Mouse (Mus musculus) hindbrain, postnatal 0 days (tissue): Measurements from ENCODE around the gene Ccdc63. TPM values are rescaled to one million over a fixed set of nuclear protein-coding genes. Genes with fewer than 3 reads are reported as not detected.

ENCODE experiments used
- ATAC-seq: fragments of 200-750 bp; cut with Nextera tagmentation; 2 replicates; pipeline ENCODE4 v1.8.0; 2017; ENCODE audit warnings: mild to moderate bottlenecking, moderate TSS enrichment, moderate library complexity
- DNase-seq: peaks from one replicate; pipeline ENCODE4 v3.0.0-alpha.2; 2015; ENCODE audit warnings: low spot score
- H3K27ac ChIP-seq: fragments of 300-500 bp; sonication (generic); 2 replicates; pipeline ENCODE4 v1.5.1; 2014; ENCODE audit warnings: mild to moderate bottlenecking
- H3K27me3 ChIP-seq: fragments of 300-500 bp; sonication (generic); 2 replicates; pipeline ENCODE4 v1.6.1; 2014; ENCODE audit warnings: low read length, mixed read lengths; ENCODE audit not compliant: insufficient read depth
- H3K36me3 ChIP-seq: fragments of 300-500 bp; sonication (generic); 2 replicates; pipeline ENCODE4 v1.6.1; 2014; ENCODE audit warnings: low read length, mixed read lengths; ENCODE audit not compliant: insufficient read depth
- H3K4me1 ChIP-seq: fragments of 300-500 bp; sonication (generic); 2 replicates; pipeline ENCODE4 v1.6.1; 2014; ENCODE audit warnings: antibody characterized with exemption, low read length, mixed read lengths; ENCODE audit not compliant: insufficient read depth
- H3K4me2 ChIP-seq: fragments of 300-500 bp; sonication (generic); 2 replicates; pipeline ENCODE4 v1.6.1; 2014; ENCODE audit warnings: low read depth, mild to moderate bottlenecking, low read length, moderate library complexity, mixed read lengths
- H3K4me3 ChIP-seq: fragments of 300-500 bp; sonication (generic); 2 replicates; pipeline ENCODE4 v1.5.1; 2014; ENCODE audit warnings: low read length
- H3K9ac ChIP-seq: fragments of 300-500 bp; sonication (generic); replicated peaks from 2 replicates; pipeline ENCODE4 v1.6.1; 2014; ENCODE audit warnings: mild to moderate bottlenecking, low read length, moderate library complexity, mixed read lengths
- H3K9me3 ChIP-seq: fragments of 300-500 bp; sonication (generic); 2 replicates; pipeline ENCODE4 v1.6.1; 2016; ENCODE audit warnings: low read length, mixed read lengths
- CTCF ChIP-seq: IDR thresholded peaks from 2 replicates; pipeline ENCODE4 v1.5.1; 2016; ENCODE audit warnings: antibody characterized with exemption, control low read depth, low read depth
- WGBS: fragments of 180-500 bp; shearing (Covaris S2); extraction: QIAGEN DNeasy Blood & Tissue Kit; methylation state at CpG from one replicate; pipeline ENCODE4 v1.1.7; 2014; 5-methylcytosine and 5-hydroxymethylcytosine counted together
- polyA plus RNA-seq: library from polyadenylated mRNA; unstranded; fragments of >200 nt; fragmentation: Nextera tagmentation; extraction: Ambion mirVana; gene quantifications from 2 replicates; pipeline ENCODE4 v1.2.1, GENCODE M21; 2015
- total RNA-seq: library from RNA; depleted of rRNA; stranded (reverse); fragments of >200 nt; gene quantifications from 2 replicates; pipeline ENCODE4 v1.2.3, GENCODE M21; 2014; rRNA removed

Ccdc63 gene
- total and polyA plus RNA-seq, 2 experiments from 2014 or later = 0.16 TPM; not detected in 1

DNA sequence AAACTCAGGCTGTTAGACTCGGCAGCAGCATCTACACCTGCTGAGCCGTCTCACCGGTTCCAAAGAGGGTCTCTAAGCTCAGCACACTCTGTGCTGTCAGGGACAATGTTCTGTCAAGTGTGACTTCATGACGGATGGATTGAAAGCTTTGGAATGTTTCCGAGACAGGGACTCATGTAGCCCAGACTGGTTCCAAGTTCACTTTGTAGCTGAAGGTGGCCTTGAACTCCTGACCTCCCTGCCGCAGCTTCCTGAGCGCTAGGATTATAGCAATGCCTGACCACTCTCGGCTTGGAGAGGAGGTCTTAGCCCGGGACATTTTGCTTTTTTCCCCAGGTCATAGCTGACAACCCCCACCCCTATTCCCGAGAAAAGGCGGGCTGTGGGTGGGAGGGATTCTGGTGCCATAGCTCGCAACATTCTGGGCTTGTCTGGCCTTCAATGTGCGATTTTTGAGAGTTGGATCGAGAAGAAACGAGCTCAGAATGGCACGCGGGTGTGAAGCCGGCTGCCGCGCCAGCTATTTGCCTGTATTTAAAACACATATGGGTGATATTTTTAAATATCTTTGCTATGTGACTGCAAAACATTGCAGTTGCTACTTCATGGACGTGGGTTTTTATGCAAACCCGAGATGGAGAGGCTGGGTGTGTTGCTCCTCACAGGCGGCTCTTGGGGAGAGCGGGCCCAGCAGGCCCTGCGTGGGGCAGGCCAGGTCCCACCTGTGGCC, 77.3 kb downstream of the Ccdc63 start:
- H3K4me3 ChIP-seq = no peak overlapping the region
- no peak overlapping the region for H3K9ac ChIP-seq
- ATAC-seq (no peak), DNase-seq (no peak)
- WGBS = 71% methylated on average over 25 of the region's 25 CpGs
- H3K9me3 ChIP-seq = no peaks in the 10 kb centered on the region
- H3K4me1 ChIP-seq = no peaks in the 10 kb centered on the region
- TF ChIP-seq CTCF = no peak
- H3K27me3 ChIP-seq = no peaks in the 10 kb centered on the region
- no peaks in the 10 kb centered on the region for H3K36me3 ChIP-seq
- no peak overlapping the region for H3K4me2 ChIP-seq
- no peak overlapping the region for H3K27ac ChIP-seq

DNA sequence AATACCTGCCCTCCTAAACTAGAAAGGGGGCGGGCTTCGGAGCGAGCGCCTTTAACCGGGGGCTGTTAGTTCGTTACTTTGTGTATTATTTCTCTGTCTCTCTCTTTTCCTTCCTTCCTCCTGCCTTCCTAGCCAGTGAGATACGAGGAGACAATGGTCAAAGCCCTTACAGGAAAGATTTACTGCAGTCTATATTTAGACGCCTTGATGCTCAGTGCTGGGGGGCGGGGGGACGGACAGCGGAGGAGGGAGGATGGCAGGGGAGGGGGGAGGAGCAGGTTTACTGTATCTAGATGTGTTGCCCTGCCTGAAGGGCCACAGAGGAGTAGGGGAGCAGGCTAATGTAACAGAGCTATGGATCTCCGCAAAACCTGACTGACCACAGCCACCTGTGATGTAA, 78.1 kb downstream of the Ccdc63 start:
- Histone ChIP-seq H3K4me1 (no peaks in the 10 kb centered on the region), H3K4me3 (no peak overlapping the region), H3K27ac (no peak overlapping the region), H3K4me2 (peak overlapping the region; percentile 16; the same call in 1 of the 2 replicates), H3K9ac (no peak overlapping the region), H3K36me3 (no peaks in the 10 kb centered on the region), H3K9me3 (no peaks in the 10 kb centered on the region), H3K27me3 (no peaks in the 10 kb centered on the region)
- 0 out of 2 replicates have a peak, but pooled peaks have one; percentile 22 for ATAC-seq
- WGBS = 28% methylated on average over 12 of the region's 12 CpGs
- TF ChIP-seq CTCF = no peak
- DNase-seq = no peak

- peak; percentile 34 for DNase-seq
- no peaks in the 10 kb centered on the region for H3K36me3 ChIP-seq
- no peak for TF ChIP-seq CTCF
- H3K27ac ChIP-seq = no peak overlapping the region
- 32% methylated on average over 10 of the region's 12 CpGs for WGBS
- H3K9me3 ChIP-seq = no peaks in the 10 kb centered on the region
- ATAC-seq = 0 out of 2 replicates have a peak, but pooled peaks have one; percentile 30
- H3K27me3 ChIP-seq = no peaks in the 10 kb centered on the region
- no peaks in the 10 kb centered on the region for H3K4me1 ChIP-seq
- H3K9ac ChIP-seq = no peak overlapping the region
- no peak overlapping the region for H3K4me3 ChIP-seq
- no peak overlapping the region for H3K4me2 ChIP-seq
These were observed 79.8 kb downstream of the Ccdc63 start for GRCm38 (mm10) chr5:122060767-122061333.

DNA sequence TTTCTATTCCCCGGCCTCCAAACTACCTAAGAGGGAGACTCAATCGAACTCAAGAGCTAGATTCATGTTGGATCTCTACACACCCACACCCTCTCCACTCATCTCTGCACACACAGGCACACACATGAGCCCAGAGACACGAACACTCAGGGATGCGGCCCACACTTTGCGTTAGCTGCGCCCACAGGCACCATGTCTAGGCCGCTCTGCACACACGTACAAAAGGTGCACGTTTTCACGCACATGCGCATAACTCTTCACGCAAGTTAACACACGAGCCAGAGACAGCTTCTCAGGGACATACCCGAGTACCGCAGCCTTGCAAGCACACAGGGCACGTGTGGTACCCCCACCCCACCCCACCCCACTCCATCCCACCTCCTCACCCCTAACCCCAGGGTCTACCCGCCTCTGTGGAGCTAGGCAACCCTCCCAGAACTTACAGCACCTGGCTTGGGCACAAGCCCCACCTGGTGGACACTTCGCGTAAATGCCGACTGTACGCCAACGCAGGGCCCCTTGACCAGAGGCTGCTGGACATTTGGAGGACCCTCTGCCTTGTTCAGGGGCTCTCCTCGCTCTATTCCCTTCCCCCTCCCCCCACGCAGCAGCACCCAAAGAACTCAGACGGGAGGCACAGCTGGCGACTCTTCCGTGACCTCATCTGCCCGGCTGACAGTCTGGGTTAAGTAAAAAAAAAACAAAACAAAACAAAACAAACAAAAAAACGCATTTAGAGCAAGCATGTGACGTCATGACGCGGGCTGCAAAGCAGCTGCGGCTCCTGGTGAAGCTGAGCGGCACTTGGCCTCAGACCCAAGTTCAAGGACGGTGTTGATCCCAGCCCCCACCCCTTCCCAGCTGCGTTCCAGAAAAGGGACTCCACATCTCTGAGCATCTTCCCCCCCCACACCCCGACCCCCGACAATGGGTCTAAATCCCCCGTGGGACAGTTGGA, 81.3 kb downstream of the Ccdc63 start:
- peak overlapping the region; percentile 30; the same call in 1 of the 2 replicates for H3K9ac ChIP-seq
- no peaks in the 10 kb centered on the region for H3K27me3 ChIP-seq
- ATAC-seq (peak; percentile 50; the same call in 1 of the 2 replicates), DNase-seq (peak; percentile 82)
- H3K4me2 ChIP-seq = peak overlapping the region; percentile 51
- 26% methylated on average over 39 of the region's 39 CpGs for WGBS
- no peaks in the 10 kb centered on the region for H3K36me3 ChIP-seq
- peak; percentile 90 for TF ChIP-seq CTCF
- no peaks in the 10 kb centered on the region for H3K4me1 ChIP-seq
- H3K4me3 ChIP-seq = peak overlapping the region; percentile 23
- H3K9me3 ChIP-seq = no peaks in the 10 kb centered on the region
- H3K27ac ChIP-seq = no peak overlapping the region

Other genes with a start within 250 kb of the Ccdc63 start
- gene Cux2, start 90.7 kb downstream of the Ccdc63 start, total RNA-seq = 35.4 and 46.6 TPM in 2 replicates
- 15.2 and 16.6 TPM in 2 replicates for gene Cux2, start 90.7 kb downstream of the Ccdc63 start, polyA plus RNA-seq
- not detected in 2 replicates for gene Myl2, start 39.9 kb downstream of the Ccdc63 start, total RNA-seq
- gene Myl2, start 39.9 kb downstream of the Ccdc63 start, polyA plus RNA-seq = 2.4 and 3.0 TPM in 2 replicates
- gene Ppp1cc, start 17.5 kb upstream of the Ccdc63 start, total RNA-seq = 205 and 207 TPM in 2 replicates
- gene Ppp1cc, start 17.5 kb upstream of the Ccdc63 start, polyA plus RNA-seq = 177 and 184 TPM in 2 replicates
- gene Hvcn1, start 66.0 kb upstream of the Ccdc63 start, total RNA-seq = 1.7 and 2.2 TPM in 2 replicates
- 0.94 and 1.1 TPM in 2 replicates for gene Hvcn1, start 66.0 kb upstream of the Ccdc63 start, polyA plus RNA-seq
- 30.3 and 30.6 TPM in 2 replicates for gene Tctn1, start 123.6 kb upstream of the Ccdc63 start, total RNA-seq
- gene Tctn1, start 123.6 kb upstream of the Ccdc63 start, polyA plus RNA-seq = 6.5 TPM in 2 replicates
- 15.8 and 18.7 TPM in 2 replicates for gene Pptc7, start 143.5 kb upstream of the Ccdc63 start, total RNA-seq
- 6.9 and 7.2 TPM in 2 replicates for gene Pptc7, start 143.5 kb upstream of the Ccdc63 start, polyA plus RNA-seq
- gene Rad9b, start 213.4 kb upstream of the Ccdc63 start, total RNA-seq = 5.1 and 8.3 TPM in 2 replicates
- 14.0 and 15.0 TPM in 2 replicates for gene Rad9b, start 213.4 kb upstream of the Ccdc63 start, polyA plus RNA-seq
- 90.5 and 111 TPM in 2 replicates for gene Vps29, start 213.5 kb upstream of the Ccdc63 start, total RNA-seq
- 344 and 353 TPM in 2 replicates for gene Vps29, start 213.5 kb upstream of the Ccdc63 start, polyA plus RNA-seq
- gene Gpn3, start 231.1 kb upstream of the Ccdc63 start, total RNA-seq = 19.5 and 49.9 TPM in 2 replicates
- gene Gpn3, start 231.1 kb upstream of the Ccdc63 start, polyA plus RNA-seq = 43.0 and 44.3 TPM in 2 replicates
- gene Fam216a, start 231.5 kb upstream of the Ccdc63 start, total RNA-seq = 107 and 121 TPM in 2 replicates
- gene Fam216a, start 231.5 kb upstream of the Ccdc63 start, polyA plus RNA-seq = 138 and 140 TPM in 2 replicates